Mouse (Mus musculus) hindbrain, embryonic 14.5 days (tissue): ENCODE data around the gene Gm2381. TPM values are rescaled to one million over a fixed set of nuclear protein-coding genes. Genes with fewer than 3 reads are reported as not detected.
"Not testable (repeated sequence)": the region's sequence is repeated elsewhere in the genome, so short reads cannot be mapped to it uniquely, and the experiment has no call there.

Experiments used
- ATAC-seq: fragments of 200-750 bp; cut with Nextera tagmentation; 2 replicates; pipeline ENCODE4 v1.8.0; 2017; ENCODE audit warnings: moderate number of reproducible peaks, mild to moderate bottlenecking, moderate TSS enrichment, moderate library complexity; ENCODE audit not compliant: low FRiP score
- DNase-seq: peaks from one replicate; pipeline ENCODE4 v3.0.0-alpha.2; 2015; ENCODE audit warnings: low spot score
- H3K27ac ChIP-seq: fragments of 300-500 bp; sonication (generic); 2 replicates; pipeline ENCODE4 v1.5.1; 2014; ENCODE audit warnings: mild to moderate bottlenecking, moderate library complexity
- H3K27me3 ChIP-seq: fragments of 300-500 bp; sonication (generic); 2 replicates; pipeline ENCODE4 v1.6.1; 2014; ENCODE audit warnings: mild to moderate bottlenecking, low read length, mixed read lengths; ENCODE audit not compliant: control insufficient read depth, insufficient read depth
- H3K36me3 ChIP-seq: fragments of 300-500 bp; sonication (generic); replicated peaks from 2 replicates; pipeline ENCODE4 v1.6.1; 2014; ENCODE audit not compliant: control insufficient read depth, insufficient read depth
- H3K4me1 ChIP-seq: fragments of 300-500 bp; sonication (generic); replicated peaks from 2 replicates; pipeline ENCODE4 v1.6.1; 2014; ENCODE audit warnings: antibody characterized with exemption, low read length, mixed read lengths; ENCODE audit not compliant: control insufficient read depth, insufficient read depth
- H3K4me2 ChIP-seq: fragments of 300-500 bp; sonication (generic); replicated peaks from 2 replicates; pipeline ENCODE4 v1.6.1; 2014; ENCODE audit warnings: mild to moderate bottlenecking, moderate library complexity
- H3K4me3 ChIP-seq: fragments of 300-500 bp; sonication (generic); replicated peaks from 2 replicates; pipeline ENCODE4 v1.5.1; 2014; ENCODE audit warnings: mild to moderate bottlenecking, low read length
- H3K9ac ChIP-seq: fragments of 300-500 bp; sonication (generic); 2 replicates; pipeline ENCODE4 v1.6.1; 2014
- H3K9me3 ChIP-seq: fragments of 300-500 bp; sonication (generic); 2 replicates; pipeline ENCODE4 v1.6.1; 2016; ENCODE audit warnings: low read length; ENCODE audit not compliant: control insufficient read depth
- WGBS: fragments of 180-500 bp; shearing (Covaris S2); extraction: QIAGEN DNeasy Blood & Tissue Kit; methylation state at CpG from one replicate; pipeline ENCODE4 v1.1.7; 2014; 5-methylcytosine and 5-hydroxymethylcytosine counted together
- polyA plus RNA-seq: library from polyadenylated mRNA; unstranded; fragments of >200 nt; fragmentation: Nextera tagmentation; extraction: Ambion mirVana; gene quantifications from 2 replicates; pipeline ENCODE4 v1.2.1, GENCODE M21; 2014

Gm2381 gene
- not detected in 2 replicates for polyA plus RNA-seq

GRCm38 (mm10) chr7:42866801-42867458, at the start of gene Gm2381:
Gm2381 (minus strand) TSS chr7:42867234.
- not testable (repeated sequence) for H3K4me1 ChIP-seq, DNase-seq, H3K9ac ChIP-seq, ATAC-seq, H3K27ac ChIP-seq, H3K4me3 ChIP-seq, H3K27me3 ChIP-seq, H3K4me2 ChIP-seq, H3K36me3 ChIP-seq
- peaks cover 15% of the 10 kb centered on the region for H3K9me3 ChIP-seq
- WGBS, result 82% methylated on average over 8 of the region's 8 CpGs

- not testable (repeated sequence) for H3K27me3 ChIP-seq, H3K9me3 ChIP-seq, H3K4me2 ChIP-seq, H3K9ac ChIP-seq, H3K27ac ChIP-seq, H3K4me1 ChIP-seq, DNase-seq, H3K4me3 ChIP-seq, H3K36me3 ChIP-seq, ATAC-seq
- 82% methylated on average over 2 of the region's 2 CpGs for WGBS
Measured at GRCm38 (mm10) chr7:42898067-42898466, 31.0 kb upstream of the Gm2381 start.

GRCm38 (mm10) chr7:42878090-42878489, 11.1 kb upstream of the Gm2381 start:
- Histone ChIP-seq H3K27me3 (no peaks in the 10 kb centered on the region), H3K27ac (no peak overlapping the region), H3K9ac (no peak overlapping the region), H3K9me3 (peaks cover 14% of the 10 kb centered on the region), H3K4me1 (no peaks in the 10 kb centered on the region), H3K4me3 (no peak overlapping the region), H3K4me2 (no peak overlapping the region), H3K36me3 (no peaks in the 10 kb centered on the region)
- WGBS, result 50% methylated on average over 23 of the region's 23 CpGs
- no peak for DNase-seq
- no peak for ATAC-seq

GRCm38 (mm10) chr7:42838366-42838765, 28.7 kb downstream of the Gm2381 start:
- not testable (repeated sequence) for H3K27ac ChIP-seq, H3K4me1 ChIP-seq, H3K27me3 ChIP-seq, H3K9me3 ChIP-seq, H3K4me3 ChIP-seq, ATAC-seq, DNase-seq, H3K36me3 ChIP-seq, H3K9ac ChIP-seq, H3K4me2 ChIP-seq

GRCm38 (mm10) chr7:42832221-42832620, 34.8 kb downstream of the Gm2381 start:
- H3K9ac ChIP-seq, result no peak overlapping the region
- H3K27ac ChIP-seq, result no peak overlapping the region
- WGBS, result 76% methylated on average over 3 of the region's 3 CpGs
- no peaks in the 10 kb centered on the region for H3K4me1 ChIP-seq
- H3K4me2 ChIP-seq, result no peak overlapping the region
- H3K27me3 ChIP-seq, result no peaks in the 10 kb centered on the region
- ATAC-seq (no peak), DNase-seq (no peak)
- H3K36me3 ChIP-seq, result no peaks in the 10 kb centered on the region
- no peak overlapping the region for H3K4me3 ChIP-seq
- peaks cover 17% of the 10 kb centered on the region; the same call in 1 of the 2 replicates for H3K9me3 ChIP-seq

- not testable (repeated sequence) for H3K27me3 ChIP-seq, ATAC-seq, H3K4me3 ChIP-seq, DNase-seq, H3K4me2 ChIP-seq, H3K27ac ChIP-seq, H3K4me1 ChIP-seq, H3K36me3 ChIP-seq, H3K9me3 ChIP-seq, H3K9ac ChIP-seq
- WGBS, result no CpG with 5 or more reads among the region's 1 CpGs
Measured at GRCm38 (mm10) chr7:42793425-42793824, 73.6 kb downstream of the Gm2381 start, which contains the start of gene Vmn2r62. Vmn2r62 (minus strand) TSS chr7:42793525.

Other genes with a start within 250 kb of the Gm2381 start
- 1.4 and 1.9 TPM in 2 replicates for gene Zfp976, start 224.6 kb downstream of the Gm2381 start, polyA plus RNA-seq
- gene Zfp975, start 174.5 kb downstream of the Gm2381 start, polyA plus RNA-seq, result 6.9 and 7.1 TPM in 2 replicates
- not detected in 2 replicates for gene Gm17067, start 140.2 kb downstream of the Gm2381 start, polyA plus RNA-seq
- not detected in 2 replicates for gene Vmn2r62, start 73.7 kb downstream of the Gm2381 start, polyA plus RNA-seq
- gene Vmn2r63, start 66.6 kb upstream of the Gm2381 start, polyA plus RNA-seq, result not detected in 2 replicates
- not detected in 2 replicates for gene Gm9268, start 151.5 kb upstream of the Gm2381 start, polyA plus RNA-seq
- not detected in 2 replicates for gene Zfp936, start 247.0 kb upstream of the Gm2381 start, polyA plus RNA-seq